Mouse (Mus musculus): Measurements from ENCODE around the gene Ddx1.
"Not testable (repeated sequence)": the region's sequence is repeated elsewhere in the genome, so short reads cannot be mapped to it uniquely, and the experiment has no call there.

Gene Ddx1

GRCm38 (mm10) chr12:13205733-13206132 lies 43.3 kb downstream of the Ddx1 start:
- in situ Hi-C loops (cut with MboI, MseI) = no loop called here

DNA sequence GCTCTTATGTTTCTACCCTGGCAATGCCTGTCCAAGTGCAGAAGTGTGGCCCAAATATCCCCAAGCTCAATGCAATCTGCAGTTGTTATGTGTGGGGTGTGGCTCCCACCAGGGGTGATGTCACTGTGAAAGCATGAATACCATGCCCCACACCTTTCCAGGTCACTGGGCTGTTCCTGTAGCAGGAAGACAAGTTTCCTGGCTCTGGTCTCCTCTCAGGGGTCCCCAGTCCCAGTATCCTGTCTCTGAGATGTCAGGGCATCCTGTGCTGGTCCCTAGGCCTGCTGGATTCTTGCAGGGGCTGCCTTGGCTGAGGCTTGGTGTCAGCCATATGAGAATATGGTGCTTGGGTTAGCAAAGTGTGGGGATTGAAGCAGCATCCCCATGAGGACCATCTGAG lies 46.7 kb downstream of the Ddx1 start:
- in situ Hi-C loops (cut with MboI, MseI) = no loop called here

DNA sequence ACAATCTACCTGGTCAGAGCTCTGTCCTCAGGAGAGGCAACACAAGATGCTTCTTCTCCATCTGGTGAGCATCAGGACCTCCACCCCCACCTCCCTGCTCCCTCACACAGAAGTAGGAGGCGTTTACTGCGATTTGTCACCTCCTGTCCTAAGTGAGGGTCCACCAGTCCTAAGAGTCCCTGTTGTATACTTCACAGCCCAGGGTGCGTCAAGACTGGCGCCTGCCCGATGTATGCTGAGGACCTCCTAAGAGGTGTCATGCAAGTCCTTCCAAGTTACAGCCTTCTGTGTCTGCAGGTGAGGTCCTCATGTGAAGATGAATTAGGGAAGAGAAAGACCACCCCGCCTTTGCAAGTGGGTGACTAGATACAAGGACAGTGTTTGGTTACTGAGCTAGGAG lies 48.4 kb downstream of the Ddx1 start:
- in situ Hi-C loops (cut with MboI, MseI) = no loop called here

- in situ Hi-C loops (cut with MboI, MseI) = no loop called here
Observed at GRCm38 (mm10) chr12:13199338-13200301, 49.4 kb downstream of the Ddx1 start.

GRCm38 (mm10) chr12:13198157-13198556 lies 50.9 kb downstream of the Ddx1 start:
- in situ Hi-C loops (cut with MboI, MseI) = no loop called here

GRCm38 (mm10) chr12:13196146-13196545 lies 52.9 kb downstream of the Ddx1 start:
- in situ Hi-C loops (cut with MboI, MseI) = no loop called here

- in situ Hi-C loops (cut with MboI, MseI) = no loop called here
Observed at GRCm38 (mm10) chr12:13195506-13195905, 53.5 kb downstream of the Ddx1 start.

DNA sequence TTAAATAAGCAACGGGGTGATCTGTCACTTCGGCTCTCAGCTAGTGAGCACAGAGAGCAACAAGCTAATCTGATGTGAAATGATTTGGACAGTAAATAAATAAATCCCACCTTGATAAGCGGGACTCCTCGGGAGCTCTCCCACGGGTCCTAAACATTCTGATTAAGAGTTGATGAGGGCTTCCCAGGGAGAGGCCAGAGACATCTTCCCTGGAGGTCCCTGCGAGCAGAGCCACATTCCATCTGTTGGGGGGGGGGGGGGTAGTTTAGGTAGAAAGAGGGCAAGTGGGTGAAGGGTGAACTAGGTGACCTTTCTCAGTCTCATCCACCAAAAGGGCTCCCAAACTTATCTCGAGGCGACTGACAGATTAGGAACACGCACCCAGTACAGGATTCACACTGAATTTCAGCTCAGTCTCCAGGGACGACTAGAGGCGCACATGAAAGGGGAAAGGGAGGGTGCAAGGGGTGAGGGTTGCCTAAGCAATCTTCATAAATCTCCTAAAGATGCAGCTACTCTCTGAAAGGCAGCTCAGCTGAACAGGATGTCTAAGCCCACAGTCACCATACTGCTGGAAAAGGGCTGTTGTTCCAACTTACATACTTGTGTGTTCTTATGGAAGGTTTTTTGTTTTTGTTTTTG lies 60.8 kb downstream of the Ddx1 start:
- in situ Hi-C loops (cut with MboI, MseI) = no loop called here

DNA sequence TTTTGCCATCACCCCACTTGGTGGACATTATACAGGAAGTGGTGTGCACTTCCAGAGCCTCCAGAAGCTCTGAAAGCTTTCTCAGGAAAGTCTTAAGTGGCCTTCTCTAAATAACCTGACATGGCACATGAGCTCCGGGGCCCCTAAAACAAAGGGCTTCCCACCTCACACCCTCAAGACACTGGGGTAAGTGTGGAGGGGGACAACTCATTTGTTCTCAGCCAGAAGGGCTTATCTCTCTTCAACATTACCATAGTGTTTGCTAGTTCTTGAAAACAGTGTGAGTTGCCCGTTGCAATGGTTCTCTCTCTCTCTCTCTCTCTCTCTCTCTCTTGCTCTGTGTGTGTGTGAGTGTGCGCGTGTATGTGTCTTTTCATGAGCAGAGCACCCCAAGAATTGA lies 62.8 kb downstream of the Ddx1 start:
- in situ Hi-C loops (cut with MboI, MseI) = no loop called here

DNA sequence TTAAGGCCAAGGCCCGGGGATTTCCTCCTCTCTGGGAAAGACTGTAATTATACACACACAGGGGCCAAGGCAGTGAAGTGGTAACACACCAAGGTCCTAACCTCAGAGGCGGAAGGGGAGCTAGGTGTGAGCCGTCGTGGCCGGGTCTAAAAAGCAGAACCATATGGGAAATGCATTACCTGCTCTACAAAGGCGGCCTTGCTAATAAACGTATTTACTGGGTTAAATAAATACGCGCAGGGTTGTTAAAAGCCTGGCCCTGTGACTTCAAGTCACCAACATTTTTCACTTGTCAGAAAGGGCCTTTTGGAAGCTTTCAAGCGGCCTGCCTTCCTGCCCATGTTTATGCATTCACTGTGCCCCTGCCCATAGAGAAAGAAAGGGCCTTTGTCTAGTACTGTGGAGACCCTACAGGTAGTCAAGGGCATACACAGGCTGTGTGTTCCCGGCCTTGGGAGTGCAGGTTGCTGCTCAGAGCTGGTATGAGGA lies 64.1 kb downstream of the Ddx1 start:
- in situ Hi-C loops (cut with MboI, MseI) = no loop called here

- in situ Hi-C loops (cut with MboI, MseI) = not testable (repeated sequence)
Observed at GRCm38 (mm10) chr12:13184136-13184535, 64.9 kb downstream of the Ddx1 start.

DNA sequence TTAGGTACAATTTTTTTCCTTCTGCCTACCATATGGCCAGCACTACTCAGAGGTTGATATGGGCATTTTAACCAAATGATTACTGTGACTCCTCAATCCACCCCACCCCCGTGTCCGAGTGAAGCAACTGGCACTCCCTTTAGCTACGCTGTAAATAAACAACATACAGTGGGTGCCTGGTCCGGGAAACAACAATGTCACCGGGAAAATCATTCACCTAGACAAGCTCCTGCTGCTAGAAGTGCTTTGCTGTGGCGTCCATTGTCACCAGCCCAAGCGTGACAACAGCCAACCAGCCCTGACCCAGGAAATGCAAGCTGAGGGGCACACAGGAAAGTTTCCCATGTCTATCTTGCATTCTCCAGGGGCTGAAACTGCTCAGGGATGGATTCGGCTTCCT lies 66.8 kb downstream of the Ddx1 start:
- in situ Hi-C loops (cut with MboI, MseI) = no loop called here

- in situ Hi-C loops (cut with MboI, MseI) = no loop called here
Observed at GRCm38 (mm10) chr12:13181721-13182120, 67.3 kb downstream of the Ddx1 start.

DNA sequence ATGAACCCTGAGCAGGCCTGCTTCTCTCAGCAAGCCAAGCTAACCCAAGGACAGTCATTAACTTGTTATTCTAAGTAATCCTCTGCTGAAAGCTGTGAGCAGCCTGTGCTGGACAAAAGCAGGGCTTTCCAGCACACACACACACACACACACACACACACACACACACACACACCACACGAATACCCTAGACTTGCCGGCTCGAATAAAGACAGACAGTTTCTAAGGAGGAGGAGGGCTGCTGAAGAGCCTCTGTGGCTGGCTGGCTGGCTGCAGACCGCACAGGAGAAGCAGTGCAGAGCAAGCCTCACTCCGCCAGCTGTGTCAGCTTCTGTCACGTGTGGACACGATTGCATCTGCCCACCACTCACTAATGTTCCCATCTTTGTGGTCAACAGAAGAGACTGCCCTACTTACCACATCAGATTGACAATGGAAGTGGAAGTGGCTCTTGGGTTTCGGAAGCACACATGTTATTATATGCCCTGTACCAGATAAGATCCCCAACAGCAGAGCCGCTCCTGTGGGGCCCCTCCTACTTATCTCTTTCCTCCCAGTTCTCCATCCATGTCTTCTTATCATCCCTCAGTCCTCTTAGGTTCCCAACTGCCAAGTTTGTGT lies 68.2 kb downstream of the Ddx1 start:
- in situ Hi-C loops (cut with MboI, MseI) = no loop called here

- in situ Hi-C loops (cut with MboI, MseI) = no loop called here
Observed at GRCm38 (mm10) chr12:13180332-13180714, 68.7 kb downstream of the Ddx1 start.

- in situ Hi-C loops (cut with MboI, MseI) = no loop called here
Observed at GRCm38 (mm10) chr12:13177606-13178005, 71.4 kb downstream of the Ddx1 start.

- in situ Hi-C loops (cut with MboI, MseI) = no loop called here
Observed at GRCm38 (mm10) chr12:13176927-13177326, 72.1 kb downstream of the Ddx1 start.

DNA sequence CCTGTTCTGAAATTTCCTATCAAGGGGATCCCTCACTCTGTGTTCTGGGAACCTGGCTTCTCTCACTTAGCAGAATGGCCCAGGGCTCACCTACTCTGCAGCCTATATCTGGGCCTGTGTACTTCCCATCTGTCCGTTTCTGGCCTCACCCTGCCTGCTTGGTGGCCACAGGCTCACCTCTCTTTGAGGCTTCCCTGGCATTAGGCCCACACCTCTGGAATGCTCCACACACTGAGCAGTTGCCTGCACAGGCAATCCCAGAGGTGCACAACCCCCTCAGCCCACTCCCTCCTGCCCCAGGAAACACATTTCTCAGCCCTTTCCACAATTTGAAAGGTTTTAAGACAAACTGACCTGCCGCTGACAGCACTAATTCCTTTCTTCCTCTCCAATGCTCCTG lies 72.9 kb downstream of the Ddx1 start:
- in situ Hi-C loops (cut with MboI, MseI) = no loop called here

DNA sequence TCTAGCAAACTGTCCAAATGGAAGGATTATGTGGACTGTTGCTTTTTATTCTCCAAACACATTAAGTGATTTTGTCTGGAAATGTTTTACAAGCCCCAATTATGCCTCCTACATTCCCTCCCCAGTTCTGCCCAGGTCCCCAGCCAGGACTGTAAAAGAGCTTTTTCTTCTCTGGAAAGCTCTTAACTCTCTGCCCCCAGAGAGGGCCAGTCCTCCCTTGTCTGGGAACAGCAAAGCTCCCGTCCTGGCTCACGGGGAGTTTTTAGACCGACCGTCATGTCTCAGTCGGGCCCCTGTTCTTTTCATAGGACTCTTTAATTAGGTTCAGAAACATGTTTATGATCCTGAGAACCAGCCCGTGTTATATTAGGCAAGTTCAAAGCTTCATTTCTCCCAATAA lies 75.0 kb downstream of the Ddx1 start:
- in situ Hi-C loops (cut with MboI, MseI) = no loop called here

- in situ Hi-C loops (cut with MboI, MseI) = no loop called here
Observed at GRCm38 (mm10) chr12:13168073-13168472, 80.9 kb downstream of the Ddx1 start.

- in situ Hi-C loops (cut with MboI, MseI) = no loop called here
Observed at GRCm38 (mm10) chr12:13167116-13167515, 81.9 kb downstream of the Ddx1 start.
